Mouse (Mus musculus): Measurements from ENCODE around the gene Efcab10. TPM values are rescaled to one million over a fixed set of nuclear protein-coding genes. Genes with fewer than 3 reads are reported as not detected.
A peak's percentile ranks its signal among the peaks of the same experiment; 100 is the strongest.

Gene Efcab10
- not detected in 2 replicates for total RNA-seq (2017)

DNA sequence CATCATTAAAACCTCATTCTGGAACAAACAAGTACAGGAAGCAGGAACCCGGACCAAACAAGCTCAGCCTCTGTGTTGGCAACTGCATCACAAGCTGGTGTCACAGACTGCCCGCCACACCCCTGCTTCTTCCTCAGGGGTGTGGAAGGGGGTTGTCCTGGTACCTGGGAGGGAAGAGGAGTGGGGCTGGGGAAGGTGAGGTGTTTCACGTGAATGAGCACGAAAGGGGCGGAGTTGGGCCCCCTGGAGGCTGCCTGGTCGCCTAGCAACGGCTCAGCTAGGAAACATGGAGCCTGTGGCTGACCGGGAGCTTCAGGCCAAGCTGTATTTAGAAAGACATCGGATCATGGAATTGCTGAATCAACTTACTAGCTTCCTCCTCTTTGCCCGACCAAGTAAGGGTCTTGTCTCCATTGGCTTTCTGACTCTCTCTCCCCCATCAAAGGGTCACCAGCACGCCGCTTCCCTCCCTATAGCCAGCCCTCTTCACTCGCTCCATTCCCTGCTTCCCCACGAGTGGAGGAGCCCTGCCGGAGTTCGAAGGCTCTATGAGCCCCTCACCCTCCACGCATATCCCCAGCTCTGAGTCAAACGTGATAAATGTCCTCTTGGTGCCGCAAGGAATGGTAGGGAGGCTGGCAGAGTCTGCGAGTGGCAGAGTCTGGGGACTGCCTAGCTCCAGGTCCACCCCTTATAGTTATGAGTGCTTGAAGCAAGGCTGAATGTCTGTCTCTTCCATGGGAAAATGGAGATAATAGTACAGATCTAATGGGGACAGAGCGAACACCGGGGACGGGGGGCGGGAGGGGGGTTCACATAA is at the start of gene Efcab10:
Gene Efcab10, plus strand, starts transcription at position 51 of the 820 bp plus-strand sequence.
- no peak for ATAC-seq (ENCODE audit: extremely low read depth, insufficient number of reproducible peaks, low FRiP score, poor library complexity, severe bottlenecking)

DNA sequence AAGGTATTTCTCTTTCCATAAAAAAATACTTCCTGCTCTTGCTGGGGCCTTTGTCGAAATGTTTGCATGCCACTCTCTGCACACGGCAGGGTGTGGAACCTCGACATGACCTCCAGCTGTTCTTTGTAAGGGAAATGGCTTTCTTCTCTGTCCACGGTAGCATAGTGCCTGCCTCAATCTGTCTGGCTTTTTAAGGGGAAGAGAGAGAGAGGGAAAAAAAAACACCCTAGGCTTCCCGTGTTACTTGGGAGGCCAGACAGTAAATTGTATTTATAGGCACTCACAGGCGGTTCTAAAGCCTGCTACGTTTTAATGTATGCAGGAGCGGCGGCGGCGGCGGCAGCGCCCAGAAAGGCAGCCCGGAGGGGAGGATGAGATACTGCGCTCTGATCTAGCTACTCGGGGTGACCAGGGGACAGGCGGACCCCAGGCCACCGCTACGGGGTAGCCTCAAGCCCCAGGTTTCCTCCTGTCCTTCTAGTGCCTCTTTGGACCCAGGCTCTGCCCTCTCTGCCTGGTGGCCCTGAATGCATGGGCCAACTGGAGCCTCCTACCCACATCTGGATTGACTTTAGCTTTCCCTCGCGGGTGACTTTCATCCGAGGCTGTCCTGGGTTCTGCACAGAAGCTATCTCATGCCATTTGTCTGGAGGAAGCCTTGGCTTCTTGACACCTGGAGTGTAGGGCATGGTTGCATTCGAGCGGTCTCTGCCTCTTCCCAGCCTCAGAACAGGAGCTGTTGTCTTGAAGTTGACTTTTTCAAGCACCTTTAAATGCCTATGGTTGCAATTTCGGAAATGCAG is 49.5 kb upstream of the Efcab10 start:
- ATAC-seq (ENCODE audit: extremely low read depth, insufficient number of reproducible peaks, low FRiP score, poor library complexity, severe bottlenecking) = no peak

DNA sequence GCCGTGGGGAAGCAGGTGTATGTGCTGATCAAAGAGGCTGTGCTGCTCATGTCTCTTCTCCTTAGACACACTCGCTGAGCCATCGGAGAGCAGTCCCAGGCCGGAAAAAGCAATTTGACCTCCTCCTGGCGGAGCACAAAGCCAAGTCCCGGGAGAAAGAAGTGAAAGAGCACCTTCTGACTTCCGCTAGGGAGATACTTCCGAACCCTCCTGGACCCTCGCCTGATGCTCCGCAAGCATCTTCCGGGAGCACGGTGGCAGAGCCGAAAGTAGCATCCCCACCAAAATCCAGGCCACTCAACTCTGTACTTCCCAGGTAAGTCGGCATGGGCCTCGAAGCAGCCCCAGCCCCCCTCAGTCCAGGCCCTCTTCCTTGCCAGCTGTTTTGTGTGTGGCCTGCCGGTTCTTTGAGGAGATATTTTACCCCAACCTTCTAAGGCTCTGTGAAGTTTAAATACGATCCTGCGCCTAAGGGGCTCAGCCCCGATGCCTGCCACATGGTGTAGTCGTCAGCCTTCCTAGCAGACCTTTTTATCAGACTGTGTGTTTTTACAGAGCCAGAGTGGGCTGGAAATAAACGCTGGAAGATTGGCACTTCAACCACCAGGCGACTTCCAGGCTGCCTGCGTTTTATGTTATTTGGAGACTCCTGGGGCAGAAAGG is 48.8 kb upstream of the Efcab10 start:
- no peak for ATAC-seq (ENCODE audit: extremely low read depth, insufficient number of reproducible peaks, low FRiP score, poor library complexity, severe bottlenecking)

DNA sequence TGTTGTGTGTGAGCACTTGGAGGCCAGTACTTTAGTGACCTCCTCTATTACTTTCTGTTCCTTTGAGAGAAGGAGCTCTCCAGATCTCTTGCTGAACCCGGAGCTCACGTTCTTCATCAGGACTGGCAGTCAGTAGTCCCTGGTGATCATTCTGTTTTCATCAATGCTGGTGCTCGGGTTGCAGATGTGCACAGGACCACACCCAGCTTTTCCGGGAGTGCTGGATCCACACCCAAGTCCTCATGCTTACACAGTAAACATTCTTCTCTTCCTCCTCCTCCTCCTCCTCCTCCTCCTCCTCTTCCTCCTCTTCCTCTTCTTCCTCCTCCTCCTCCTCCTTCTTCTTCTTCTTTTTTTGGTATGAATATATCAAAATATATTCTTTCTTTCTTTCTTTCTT is 42.0 kb upstream of the Efcab10 start:
- ATAC-seq (ENCODE audit: extremely low read depth, insufficient number of reproducible peaks, low FRiP score, poor library complexity, severe bottlenecking) = no peak

DNA sequence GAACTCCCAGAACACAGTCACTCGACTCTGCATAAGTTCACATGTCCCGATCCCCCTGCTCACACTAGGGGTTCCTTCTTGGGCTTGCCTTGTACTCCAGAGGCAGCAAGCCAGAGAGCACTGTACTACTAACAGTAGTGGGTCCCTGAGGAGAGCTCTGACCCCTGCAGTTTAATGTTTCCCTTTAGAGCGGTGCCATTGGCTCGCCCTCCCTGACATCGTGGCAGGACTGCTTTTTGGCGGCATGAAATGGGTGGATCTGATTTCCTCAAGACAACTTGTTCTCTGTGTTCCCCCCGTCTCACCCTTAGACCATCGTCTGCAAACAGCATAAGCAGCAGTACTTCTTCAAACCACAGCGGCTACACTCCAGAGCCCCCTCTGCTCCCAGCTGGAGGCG is 36.3 kb upstream of the Efcab10 start:
- ATAC-seq (ENCODE audit: extremely low read depth, insufficient number of reproducible peaks, low FRiP score, poor library complexity, severe bottlenecking) = no peak

DNA sequence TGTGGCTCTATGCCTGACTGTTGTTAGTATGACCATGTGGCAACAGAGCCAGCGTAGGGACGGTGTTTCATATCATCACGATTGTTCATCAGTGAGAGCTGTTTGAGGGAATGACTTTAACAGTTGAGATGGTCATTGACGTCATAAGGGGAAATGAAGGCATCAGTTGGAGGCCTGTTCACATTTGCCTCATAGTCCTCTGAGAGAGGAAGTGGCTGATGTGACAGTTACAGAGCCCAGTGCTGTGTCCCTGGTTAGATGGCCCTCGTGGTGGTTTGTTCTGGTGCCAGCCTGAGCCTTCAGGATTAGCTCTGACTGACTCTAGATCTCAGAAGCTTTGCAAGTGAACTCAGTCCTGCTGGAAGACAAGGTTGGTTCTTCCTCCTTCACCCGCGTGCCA is 35.4 kb upstream of the Efcab10 start:
- ATAC-seq (ENCODE audit: extremely low read depth, insufficient number of reproducible peaks, low FRiP score, poor library complexity, severe bottlenecking) = peak; percentile 73

DNA sequence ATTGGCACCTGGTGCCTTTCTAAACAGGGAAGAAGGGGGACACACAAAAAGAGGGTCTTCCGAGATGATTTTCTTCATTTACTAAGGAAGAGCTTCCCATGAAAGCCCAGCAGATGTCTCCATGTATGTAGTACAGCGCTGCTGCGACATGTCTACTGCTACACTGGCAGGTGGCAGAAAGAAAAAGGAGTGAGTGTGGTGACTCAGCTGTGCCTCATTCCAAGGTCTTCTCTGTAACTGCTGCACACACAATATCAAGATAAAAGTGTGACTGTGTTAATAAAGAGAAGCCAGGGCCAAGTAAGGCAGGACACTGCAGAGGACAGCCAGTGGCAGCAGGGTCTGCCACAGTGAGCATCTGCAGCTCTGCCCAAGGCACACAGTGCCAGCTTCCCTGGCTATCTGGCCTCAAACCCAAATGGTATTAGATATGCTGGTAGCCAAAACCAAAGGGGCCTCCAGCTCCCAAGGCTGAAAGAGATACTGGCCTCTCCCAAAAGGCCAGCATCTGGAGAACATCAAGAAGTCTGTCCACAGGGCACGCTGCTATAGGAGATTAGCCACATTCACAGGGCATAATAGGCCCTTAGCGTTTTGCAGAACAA is 34.7 kb upstream of the Efcab10 start:
- ATAC-seq (ENCODE audit: extremely low read depth, insufficient number of reproducible peaks, low FRiP score, poor library complexity, severe bottlenecking) = no peak

DNA sequence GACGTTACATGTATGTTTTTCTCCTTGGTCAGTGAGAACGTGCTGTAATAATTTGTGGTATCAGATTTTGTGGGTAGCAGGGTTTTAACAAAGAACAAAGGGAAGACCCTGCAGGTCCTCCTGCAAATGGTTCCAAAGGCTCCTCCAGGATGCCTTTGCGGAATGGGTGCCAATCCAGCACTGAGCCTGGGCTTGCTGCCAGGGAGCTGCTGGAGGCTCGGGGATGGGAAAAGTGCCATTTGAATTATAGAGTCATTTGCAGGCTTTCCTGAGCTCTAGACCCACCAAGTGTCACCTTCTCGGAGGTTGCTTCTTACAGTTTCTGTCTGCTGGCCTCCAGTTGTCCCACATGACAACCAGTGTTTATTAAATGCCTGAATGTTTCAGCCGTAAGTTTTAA is 33.9 kb upstream of the Efcab10 start:
- ATAC-seq (ENCODE audit: extremely low read depth, insufficient number of reproducible peaks, low FRiP score, poor library complexity, severe bottlenecking) = no peak

DNA sequence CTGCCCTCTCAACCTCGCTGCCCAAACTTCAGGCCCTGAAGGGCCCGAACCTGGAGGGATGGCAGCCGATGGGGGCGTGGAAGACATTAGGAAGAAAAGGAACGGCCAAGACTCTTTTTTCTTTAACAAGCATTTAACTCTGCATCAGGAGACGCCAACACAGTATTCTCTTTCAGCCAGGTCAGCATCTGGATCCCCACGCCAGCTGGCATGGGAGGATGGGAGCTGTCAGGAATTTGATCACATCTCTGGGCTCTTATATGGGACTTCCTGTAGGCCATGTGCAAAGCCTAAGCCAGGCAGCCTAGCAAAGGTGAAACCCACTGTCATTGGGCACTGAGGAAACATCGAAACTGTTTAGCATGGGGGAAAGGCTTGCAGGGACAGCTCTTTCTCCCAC is 30.1 kb upstream of the Efcab10 start:
- ATAC-seq (ENCODE audit: extremely low read depth, insufficient number of reproducible peaks, low FRiP score, poor library complexity, severe bottlenecking) = no peak

DNA sequence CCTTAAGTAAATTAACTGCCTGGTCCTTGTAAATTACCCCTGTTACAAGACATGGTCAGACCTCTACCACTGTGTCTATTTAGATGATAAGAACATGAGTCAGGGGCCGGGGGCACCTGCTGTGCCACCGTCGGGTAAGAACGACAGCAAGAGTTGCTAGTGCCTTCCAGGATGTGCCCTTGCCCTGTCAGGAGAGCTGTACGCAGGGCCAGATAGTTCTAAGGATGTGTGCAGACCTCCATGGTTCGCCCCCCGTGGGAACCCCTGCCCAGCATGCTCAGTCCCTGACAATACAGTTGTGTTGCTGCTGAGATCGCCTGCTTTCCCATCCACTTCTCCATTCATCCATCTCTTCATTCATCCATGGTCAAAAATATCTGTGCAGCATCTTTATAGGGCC is 29.5 kb upstream of the Efcab10 start:
- ATAC-seq (ENCODE audit: extremely low read depth, insufficient number of reproducible peaks, low FRiP score, poor library complexity, severe bottlenecking) = no peak

DNA sequence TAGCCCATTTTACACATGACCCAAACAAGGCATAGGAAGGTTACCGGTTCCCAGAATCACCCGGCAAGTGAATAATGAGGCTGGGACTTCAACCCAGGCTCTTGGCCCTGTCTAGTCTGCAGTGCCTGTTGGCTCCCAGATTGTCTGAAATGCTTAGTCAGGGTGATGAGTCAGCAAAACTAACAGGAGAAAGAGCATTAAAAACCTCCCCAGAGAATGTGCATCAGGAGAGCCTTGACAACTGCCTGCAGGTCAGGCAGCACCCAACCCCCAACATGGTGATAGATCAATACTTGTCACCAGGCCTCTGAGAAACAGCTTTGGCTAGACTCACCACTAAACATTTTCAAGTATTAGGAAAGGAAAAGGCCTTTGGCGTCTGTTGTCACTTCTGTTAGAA is 25.1 kb upstream of the Efcab10 start:
- ATAC-seq (ENCODE audit: extremely low read depth, insufficient number of reproducible peaks, low FRiP score, poor library complexity, severe bottlenecking) = no peak

DNA sequence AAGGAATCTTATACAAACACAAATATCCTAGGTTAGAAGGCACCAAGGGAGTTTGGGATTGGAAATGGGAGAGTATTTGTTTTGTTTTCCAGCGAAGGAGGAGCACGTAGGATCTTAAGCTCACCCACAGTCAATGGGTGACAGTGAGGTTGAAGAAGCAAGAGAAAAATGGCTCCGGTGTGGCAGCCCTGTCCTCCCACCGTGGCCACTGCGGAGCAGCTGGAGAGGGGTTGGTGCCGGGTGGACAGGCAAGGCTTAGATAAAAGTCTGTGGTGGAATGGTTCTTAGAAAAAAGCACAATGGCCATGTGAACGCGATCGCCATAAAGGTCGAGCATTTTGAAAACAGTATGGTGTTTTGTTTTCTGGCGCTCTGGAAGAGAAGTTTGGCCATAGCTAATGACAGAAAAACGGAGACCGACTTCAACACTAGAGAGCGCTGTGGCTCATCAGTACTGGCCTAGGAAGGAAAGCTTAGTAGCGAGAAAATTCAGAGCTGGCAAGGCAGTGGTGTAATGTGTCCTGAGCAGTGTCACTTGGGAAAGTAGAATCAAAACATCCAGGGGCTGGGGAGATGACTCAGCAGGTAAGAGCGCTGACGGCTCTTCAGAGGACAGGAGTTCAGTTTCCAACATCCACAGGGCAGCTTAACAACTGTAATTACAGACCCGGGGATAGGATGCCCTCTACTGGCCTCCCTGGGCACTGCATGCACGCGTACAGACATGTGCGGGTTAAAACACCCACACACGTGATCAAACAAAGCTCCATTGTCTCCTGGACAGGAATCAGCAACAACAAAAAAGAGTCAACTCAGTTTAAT is 14.8 kb upstream of the Efcab10 start:
- ATAC-seq (ENCODE audit: extremely low read depth, insufficient number of reproducible peaks, low FRiP score, poor library complexity, severe bottlenecking) = peak; percentile 79

DNA sequence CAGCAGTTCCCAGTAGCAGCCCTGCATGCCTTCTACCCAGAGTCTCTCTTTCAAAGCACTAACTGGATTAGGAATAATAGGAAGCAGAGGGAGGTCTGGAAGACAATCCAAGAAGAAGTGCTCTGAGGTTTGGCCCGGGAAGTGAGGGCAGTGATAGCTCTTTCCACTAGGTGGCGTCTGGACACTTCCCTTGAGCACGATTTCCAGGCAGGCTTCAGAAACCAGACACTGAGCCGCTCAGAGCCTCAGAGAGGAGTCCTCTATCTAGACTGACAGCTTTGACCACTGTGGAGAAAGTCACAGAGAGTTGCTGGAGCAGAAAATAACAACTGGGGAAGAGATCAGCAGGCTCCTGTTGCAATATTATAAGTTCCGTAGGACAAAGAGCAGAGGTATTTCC is 5.8 kb upstream of the Efcab10 start:
- peak; percentile 80 for ATAC-seq (ENCODE audit: extremely low read depth, insufficient number of reproducible peaks, low FRiP score, poor library complexity, severe bottlenecking)

DNA sequence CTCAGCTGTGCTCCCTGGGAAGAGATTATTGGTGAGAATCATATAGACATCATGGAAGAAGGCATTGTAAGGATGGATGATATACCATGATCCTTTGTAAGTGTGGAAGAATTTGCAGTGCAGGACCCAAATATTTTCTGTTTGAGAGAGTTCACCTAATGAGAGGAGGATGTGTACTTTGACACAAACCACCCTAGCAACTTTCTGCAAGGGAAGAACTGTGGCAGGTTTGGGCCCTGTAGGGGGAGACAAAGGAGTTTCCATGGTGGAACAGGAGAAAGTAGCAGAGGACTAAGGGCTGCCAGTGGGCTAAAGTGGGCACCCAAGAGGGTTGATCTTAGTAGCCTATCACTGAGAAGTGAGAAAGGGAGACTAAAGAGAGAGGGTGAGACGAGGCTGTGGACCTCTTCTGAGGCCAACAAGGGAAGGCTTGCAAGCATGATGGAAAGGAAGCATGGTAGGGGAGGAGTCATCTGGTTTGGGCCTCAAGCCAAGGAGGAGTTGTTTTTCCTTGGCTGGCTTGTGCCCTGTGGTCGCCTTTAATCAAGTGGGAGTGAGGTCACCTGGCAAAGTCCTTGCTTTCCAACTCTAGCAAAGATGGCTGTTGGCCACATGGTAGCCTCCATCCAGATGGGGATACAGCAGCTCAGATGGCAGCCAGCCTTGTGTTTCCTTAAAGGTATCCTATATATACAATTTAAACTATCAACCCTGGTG is 3.7 kb upstream of the Efcab10 start:
- no peak for ATAC-seq (ENCODE audit: extremely low read depth, insufficient number of reproducible peaks, low FRiP score, poor library complexity, severe bottlenecking)

DNA sequence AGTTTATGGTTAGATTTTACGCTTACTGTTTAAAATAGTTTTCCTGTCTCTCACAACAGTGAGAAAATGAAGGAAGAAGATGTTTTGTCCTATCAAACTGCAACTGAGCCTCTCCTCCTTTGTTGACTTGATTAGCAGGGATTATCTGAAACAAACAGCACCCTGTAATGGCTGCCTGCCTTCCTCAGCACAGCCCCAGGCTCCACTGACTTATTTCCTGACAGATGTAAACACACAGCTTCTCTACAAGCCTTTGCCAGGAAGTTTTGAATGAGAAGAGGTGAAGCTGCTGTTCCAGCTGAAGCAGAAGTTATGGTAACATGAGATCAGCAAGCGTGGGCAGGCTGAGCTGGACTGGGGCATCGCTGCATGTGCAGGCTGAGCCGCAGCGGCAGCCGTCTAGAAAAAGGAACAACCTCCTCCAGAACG is 8.6 kb downstream of the Efcab10 start:
- ATAC-seq (ENCODE audit: extremely low read depth, insufficient number of reproducible peaks, low FRiP score, poor library complexity, severe bottlenecking) = no peak

DNA sequence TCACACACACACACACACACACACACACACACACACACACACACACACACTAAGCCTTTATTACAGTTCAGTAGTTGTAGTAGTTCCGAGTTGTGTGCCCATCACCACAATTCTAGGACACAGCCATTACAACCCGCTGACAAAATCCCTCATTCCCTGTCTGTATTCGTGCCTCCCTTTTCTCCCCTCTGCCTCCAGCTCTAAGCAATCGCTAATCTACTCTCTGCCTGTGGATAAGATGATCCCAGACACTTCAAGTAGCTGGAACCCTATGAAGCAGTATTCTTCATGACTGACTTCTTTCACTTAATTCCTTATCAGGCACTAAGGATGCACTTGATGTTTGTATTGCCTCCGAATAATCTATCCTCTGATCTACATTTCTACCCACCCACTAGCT is 10.3 kb downstream of the Efcab10 start:
- no peak for ATAC-seq (ENCODE audit: extremely low read depth, insufficient number of reproducible peaks, low FRiP score, poor library complexity, severe bottlenecking)

DNA sequence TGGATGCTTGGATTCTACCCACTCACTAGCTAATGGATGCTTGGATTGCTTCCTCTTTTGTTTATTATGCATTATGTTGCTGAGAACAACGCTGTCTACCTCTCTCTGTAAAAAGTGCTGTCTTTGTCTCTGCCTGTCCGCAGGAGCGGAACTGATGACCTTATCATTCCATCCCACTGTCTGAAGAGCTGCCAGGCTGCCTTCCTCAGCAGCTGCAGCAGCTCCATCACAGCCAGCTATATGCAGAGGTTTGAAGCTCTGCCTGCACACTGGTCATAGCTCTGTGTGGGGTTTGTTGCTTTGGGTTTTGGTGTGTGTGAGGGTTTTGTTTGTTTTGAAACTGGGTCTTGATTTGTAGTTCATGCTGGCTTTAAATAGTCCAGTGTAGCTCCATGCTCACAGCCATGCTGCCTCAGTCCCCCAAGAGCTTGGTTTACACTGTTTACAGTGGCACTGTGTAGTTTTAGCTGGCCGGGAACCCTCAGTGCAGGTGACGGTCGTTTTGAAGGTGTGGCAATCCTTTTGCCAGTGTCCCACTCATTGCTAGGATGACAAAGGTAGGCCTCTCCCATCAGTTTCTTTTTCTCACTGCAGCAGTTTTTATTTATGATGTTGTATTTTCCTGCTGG is 10.9 kb downstream of the Efcab10 start:
- ATAC-seq (ENCODE audit: extremely low read depth, insufficient number of reproducible peaks, low FRiP score, poor library complexity, severe bottlenecking) = no peak
